Mouse (Mus musculus) midbrain, embryonic 13.5 days (tissue): ENCODE data around the gene Esyt1. TPM values are rescaled to one million over a fixed set of nuclear protein-coding genes. Genes with fewer than 3 reads are reported as not detected.
A peak's percentile ranks its signal among the peaks of the same experiment; 100 is the strongest.

Experiments
- ATAC-seq: fragments of 200-750 bp; cut with Nextera tagmentation; 2 replicates; pipeline ENCODE4 v1.8.0; 2017; ENCODE audit warnings: mild to moderate bottlenecking, moderate TSS enrichment, moderate library complexity
- H3K27ac ChIP-seq: fragments of 300-500 bp; sonication (generic); 2 replicates; pipeline ENCODE4 v1.5.1; 2015; ENCODE audit warnings: inconsistent platforms, mild to moderate bottlenecking, moderate library complexity
- H3K27me3 ChIP-seq: fragments of 300-500 bp; sonication (generic); 2 replicates; pipeline ENCODE4 v1.6.1; 2015; ENCODE audit warnings: mild to moderate bottlenecking, inconsistent platforms
- H3K36me3 ChIP-seq: fragments of 300-500 bp; sonication (generic); 2 replicates; pipeline ENCODE4 v1.6.1; 2015; ENCODE audit warnings: mild to moderate bottlenecking, inconsistent platforms
- H3K4me1 ChIP-seq: fragments of 300-500 bp; sonication (generic); replicated peaks from 2 replicates; pipeline ENCODE4 v1.6.1; 2015; ENCODE audit warnings: inconsistent platforms
- H3K4me2 ChIP-seq: fragments of 300-500 bp; sonication (generic); replicated peaks from 2 replicates; pipeline ENCODE4 v1.6.1; 2015; ENCODE audit warnings: moderate library complexity, mild to moderate bottlenecking, inconsistent platforms
- H3K4me3 ChIP-seq: fragments of 300-500 bp; sonication (generic); replicated peaks from 2 replicates; pipeline ENCODE4 v1.5.1; 2015; ENCODE audit warnings: mild to moderate bottlenecking, inconsistent platforms
- H3K9ac ChIP-seq: fragments of 300-500 bp; sonication (generic); replicated peaks from 2 replicates; pipeline ENCODE4 v1.6.1; 2015; ENCODE audit warnings: mild to moderate bottlenecking, inconsistent platforms
- H3K9me3 ChIP-seq: fragments of 300-500 bp; sonication (generic); 2 replicates; pipeline ENCODE4 v1.6.1; 2016; ENCODE audit warnings: mild to moderate bottlenecking, inconsistent platforms
- WGBS: fragments of 180-500 bp; shearing (Covaris S2); methylation state at CpG from one replicate; pipeline ENCODE4 v1.1.7; 2015; 5-methylcytosine and 5-hydroxymethylcytosine counted together
- polyA plus RNA-seq: library from polyadenylated mRNA; unstranded; fragments of >200 nt; fragmentation: Nextera tagmentation; extraction: Ambion mirVana; gene quantifications from 2 replicates; pipeline ENCODE4 v1.2.1, GENCODE M21; 2015

Gene Esyt1
- polyA plus RNA-seq, 1 experiment from 2014 or later, result 13.7 TPM

DNA sequence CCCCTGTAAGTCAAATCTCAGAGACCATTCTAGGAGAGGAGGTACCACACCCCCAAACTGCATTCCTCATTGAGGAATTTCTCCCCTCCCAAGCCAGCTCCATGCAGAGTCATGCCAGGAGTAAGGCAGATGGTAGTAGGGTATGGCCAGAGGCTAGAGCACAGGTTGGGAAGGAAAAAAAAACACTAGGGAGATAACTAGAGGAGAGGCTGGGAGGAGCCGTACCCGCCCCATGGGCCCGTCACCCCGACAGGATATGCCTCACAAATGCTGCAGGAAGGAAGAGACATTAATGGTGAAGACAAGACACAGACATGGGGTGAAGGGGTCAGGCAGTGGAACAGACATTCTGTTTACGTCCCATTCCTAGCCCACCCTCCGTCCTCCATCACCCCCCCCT is 34.2 kb downstream of the Esyt1 start:
- Histone ChIP-seq H3K36me3 (peaks cover 53% of the 10 kb centered on the region), H3K4me3 (peak overlapping the region; percentile 77), H3K9ac (peak overlapping the region; percentile 32; the same call in 1 of the 2 replicates), H3K4me2 (peak overlapping the region; percentile 67), H3K27me3 (peaks cover 4% of the 10 kb centered on the region; the same call in 1 of the 2 replicates), H3K27ac (peak overlapping the region; percentile 51), H3K9me3 (no peaks in the 10 kb centered on the region), H3K4me1 (peaks cover 44% of the 10 kb centered on the region)
- no peak for ATAC-seq
- WGBS, result 80% methylated on average over 6 of the region's 6 CpGs

DNA sequence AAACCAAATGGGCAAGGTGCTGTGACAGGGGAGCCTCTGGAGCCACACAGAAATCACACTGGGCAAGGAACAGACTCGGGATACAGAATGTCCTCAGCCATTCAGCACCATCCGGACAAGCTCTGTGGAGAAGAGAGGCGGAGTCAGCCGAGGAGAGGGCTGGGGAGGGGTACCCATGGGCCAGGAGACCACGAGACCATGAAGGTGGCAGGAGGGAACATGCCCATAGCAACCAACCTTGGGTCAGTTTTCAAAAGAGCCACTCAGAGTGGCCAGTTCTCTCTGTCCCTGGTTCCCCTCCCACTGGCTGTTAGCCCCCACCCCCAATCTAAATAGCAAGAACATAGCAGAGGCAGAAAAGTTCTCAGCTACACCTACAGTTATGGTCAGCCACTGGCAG is 34.8 kb downstream of the Esyt1 start:
- no peak for ATAC-seq
- WGBS, result 42% methylated on average over 5 of the region's 5 CpGs
- H3K27me3 ChIP-seq, result no peaks in the 10 kb centered on the region
- H3K4me2 ChIP-seq, result no peak overlapping the region
- peak overlapping the region; percentile 51; the same call in 1 of the 2 replicates for H3K27ac ChIP-seq
- H3K9me3 ChIP-seq, result no peaks in the 10 kb centered on the region
- no peak overlapping the region for H3K4me3 ChIP-seq
- H3K4me1 ChIP-seq, result peaks cover 42% of the 10 kb centered on the region
- peak overlapping the region; percentile 32; the same call in 1 of the 2 replicates for H3K9ac ChIP-seq
- H3K36me3 ChIP-seq, result peaks cover 59% of the 10 kb centered on the region

DNA sequence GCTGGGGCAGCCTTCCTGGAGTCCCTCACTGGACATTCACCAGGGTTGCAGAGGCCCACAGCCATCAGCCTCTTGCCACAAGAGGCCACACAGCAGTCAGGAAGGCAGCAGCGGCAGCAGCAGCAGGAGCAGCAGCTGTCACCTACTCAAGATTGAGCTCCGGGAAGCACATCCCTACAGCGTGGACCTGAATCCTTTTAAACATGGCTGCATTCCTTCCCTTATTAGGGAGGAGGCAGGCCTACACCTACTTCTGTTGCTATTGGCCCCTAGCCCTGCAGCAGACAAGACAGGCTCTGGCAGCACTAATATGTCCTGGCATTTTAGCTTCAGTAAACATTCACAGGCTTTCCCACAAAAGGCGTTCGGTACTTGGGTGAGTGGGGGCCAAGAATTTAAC is 35.4 kb downstream of the Esyt1 start:
- H3K27ac ChIP-seq, result no peak overlapping the region
- H3K36me3 ChIP-seq, result peaks cover 66% of the 10 kb centered on the region
- no peaks in the 10 kb centered on the region for H3K27me3 ChIP-seq
- no peak for ATAC-seq
- peaks cover 41% of the 10 kb centered on the region for H3K4me1 ChIP-seq
- H3K4me2 ChIP-seq, result no peak overlapping the region
- 67% methylated on average over 5 of the region's 5 CpGs for WGBS
- no peak overlapping the region for H3K4me3 ChIP-seq
- no peak overlapping the region for H3K9ac ChIP-seq
- H3K9me3 ChIP-seq, result no peaks in the 10 kb centered on the region

DNA sequence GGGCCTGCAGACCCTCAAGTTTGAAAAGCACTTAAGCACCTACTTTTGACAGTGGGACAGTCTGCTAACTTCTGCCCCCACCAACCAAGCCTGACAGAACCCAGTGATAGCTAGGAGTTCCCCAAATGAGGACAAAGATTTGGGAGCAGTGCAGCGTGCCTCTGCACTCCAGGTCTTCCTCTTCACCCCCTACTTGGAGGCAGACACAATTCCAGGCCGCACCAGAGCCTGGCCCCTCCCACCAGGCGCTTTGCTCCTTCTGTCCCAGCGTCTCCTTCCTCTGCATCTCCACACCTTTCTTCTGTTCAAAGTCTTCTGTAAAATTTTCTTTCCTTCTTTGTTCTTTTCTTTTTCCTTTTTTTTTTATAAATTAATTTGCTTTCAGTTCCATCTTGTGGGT is 35.9 kb downstream of the Esyt1 start:
- Histone ChIP-seq H3K9me3 (no peaks in the 10 kb centered on the region), H3K4me3 (no peak overlapping the region), H3K4me2 (no peak overlapping the region), H3K9ac (no peak overlapping the region), H3K4me1 (peaks cover 37% of the 10 kb centered on the region), H3K36me3 (peaks cover 69% of the 10 kb centered on the region), H3K27me3 (no peaks in the 10 kb centered on the region), H3K27ac (peak overlapping the region; percentile 35; the same call in 1 of the 2 replicates)
- no peak for ATAC-seq
- 62% methylated on average over 4 of the region's 4 CpGs for WGBS

DNA sequence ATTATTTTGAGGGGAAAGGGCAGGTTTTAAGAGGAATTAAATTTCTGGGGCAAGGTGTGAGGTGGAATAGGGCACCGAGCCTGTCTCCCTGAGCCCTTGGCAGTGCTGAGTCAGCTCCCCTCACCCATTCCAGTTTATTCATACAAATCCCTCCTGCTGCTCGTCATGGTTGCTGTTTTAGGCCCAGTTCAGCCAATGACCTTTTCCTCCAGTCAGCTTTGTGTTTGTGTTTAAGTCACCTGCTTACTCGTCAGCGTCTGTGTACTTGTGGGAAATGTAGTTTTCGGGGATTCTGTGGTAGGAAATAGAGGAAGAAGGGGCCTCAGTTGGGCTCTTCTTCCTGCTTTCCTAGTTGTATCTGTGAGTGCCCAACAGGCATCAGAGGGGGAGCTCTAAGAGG is 36.3 kb downstream of the Esyt1 start:
- Histone ChIP-seq H3K36me3 (peaks cover 73% of the 10 kb centered on the region), H3K4me3 (no peak overlapping the region)

DNA sequence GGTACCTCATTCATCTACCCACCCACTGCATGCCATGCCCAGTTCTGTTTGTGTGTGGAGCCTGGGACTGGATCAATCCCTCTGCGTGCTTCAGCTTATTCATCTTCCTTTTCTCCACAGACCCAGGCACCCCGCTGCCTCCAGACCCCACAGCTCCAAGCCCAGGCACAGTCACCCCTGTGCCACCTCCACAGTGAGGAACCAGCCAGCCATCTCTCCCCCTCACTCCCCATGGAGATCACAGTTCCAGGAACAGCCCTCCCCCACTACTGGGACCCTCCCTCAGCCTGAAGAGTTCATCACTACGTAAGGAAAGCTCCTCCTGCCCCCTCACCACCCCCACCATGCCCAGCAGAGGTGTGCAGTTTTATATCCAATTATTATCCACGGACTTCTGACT is 36.9 kb downstream of the Esyt1 start:
- 81% methylated on average over 4 of the region's 4 CpGs for WGBS
- no peak overlapping the region for H3K4me3 ChIP-seq
- peaks cover 32% of the 10 kb centered on the region for H3K4me1 ChIP-seq
- H3K9me3 ChIP-seq, result no peaks in the 10 kb centered on the region
- H3K27me3 ChIP-seq, result no peaks in the 10 kb centered on the region
- H3K4me2 ChIP-seq, result no peak overlapping the region
- H3K36me3 ChIP-seq, result peaks cover 79% of the 10 kb centered on the region
- H3K9ac ChIP-seq, result no peak overlapping the region
- 0 out of 2 replicates have a peak overlapping the region, but pooled peaks have one; percentile 9 for H3K27ac ChIP-seq
- no peak for ATAC-seq

More for the DNA sequence above, 36.3 kb downstream of the Esyt1 start:
- Histone ChIP-seq H3K9ac (no peak overlapping the region), H3K27ac (peak overlapping the region; percentile 35; the same call in 1 of the 2 replicates), H3K9me3 (no peaks in the 10 kb centered on the region), H3K4me2 (no peak overlapping the region), H3K4me1 (peaks cover 33% of the 10 kb centered on the region), H3K27me3 (no peaks in the 10 kb centered on the region)
- WGBS, result 68% methylated on average over 5 of the region's 5 CpGs
- no peak for ATAC-seq

DNA sequence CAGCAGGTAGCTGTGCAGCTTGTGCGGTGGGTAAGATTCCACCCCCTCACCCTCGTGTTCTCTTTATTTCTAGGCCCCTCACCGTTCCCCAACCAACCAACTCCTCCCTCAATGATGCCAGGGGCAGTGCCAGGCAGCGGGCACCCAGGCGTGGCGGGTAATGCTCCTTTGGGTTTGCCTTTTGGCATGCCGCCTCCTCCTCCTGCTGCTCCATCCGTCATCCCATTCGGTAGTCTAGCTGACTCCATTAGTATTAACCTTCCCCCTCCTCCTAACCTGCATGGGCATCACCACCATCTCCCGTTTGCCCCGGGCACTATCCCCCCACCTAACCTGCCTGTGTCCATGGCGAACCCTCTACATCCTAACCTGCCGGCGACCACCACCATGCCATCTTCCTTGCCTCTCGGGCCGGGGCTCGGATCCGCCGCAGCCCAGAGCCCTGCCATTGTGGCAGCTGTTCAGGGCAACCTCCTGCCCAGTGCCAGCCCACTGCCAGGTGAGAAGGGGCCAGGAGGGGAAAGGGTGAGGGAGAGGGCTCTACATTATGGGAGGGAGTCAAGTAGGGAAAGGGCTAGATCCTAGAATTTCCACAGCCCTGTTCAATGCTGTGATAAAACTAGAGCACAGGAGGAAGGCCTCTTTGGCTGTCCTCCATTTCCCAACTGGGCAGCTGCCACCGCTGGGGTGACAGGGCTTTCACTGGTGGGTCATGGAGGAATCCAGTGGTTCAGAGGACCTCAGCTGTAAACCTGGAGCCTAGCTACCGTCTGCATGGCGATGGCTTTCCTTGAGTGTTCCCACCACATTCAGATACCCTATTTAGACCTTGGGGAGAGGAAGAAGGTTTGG is 37.6 kb downstream of the Esyt1 start:
- no peaks in the 10 kb centered on the region for H3K9me3 ChIP-seq
- peaks cover 86% of the 10 kb centered on the region for H3K36me3 ChIP-seq
- no peak overlapping the region for H3K9ac ChIP-seq
- no peak overlapping the region for H3K4me2 ChIP-seq
- no peaks in the 10 kb centered on the region for H3K27me3 ChIP-seq
- peaks cover 32% of the 10 kb centered on the region for H3K4me1 ChIP-seq
- no peak overlapping the region for H3K4me3 ChIP-seq
- H3K27ac ChIP-seq, result 0 out of 2 replicates have a peak overlapping the region, but pooled peaks have one; percentile 9
- no peak for ATAC-seq
- WGBS, result 94% methylated on average over 22 of the region's 22 CpGs

DNA sequence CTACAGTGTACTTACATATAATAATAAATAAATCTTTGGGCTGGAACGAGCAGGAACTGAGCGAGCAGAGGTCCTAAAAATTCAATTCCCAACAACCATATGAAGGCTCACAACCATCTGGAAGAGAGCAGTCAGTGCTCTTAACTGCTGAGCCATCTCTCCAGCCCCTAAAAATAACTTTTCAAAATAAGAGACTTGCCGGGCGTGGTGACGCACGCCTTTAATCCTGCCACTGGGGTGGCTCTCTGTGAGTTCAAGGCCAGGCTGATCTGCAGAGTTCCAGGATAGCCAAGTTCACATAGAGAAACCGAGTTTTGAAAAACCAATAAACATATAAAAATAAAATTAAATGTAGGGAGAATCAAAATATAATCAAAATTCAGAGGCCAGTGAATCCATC is 39.3 kb downstream of the Esyt1 start:
- ATAC-seq, result no peak
- H3K4me1 ChIP-seq, result peaks cover 17% of the 10 kb centered on the region
- H3K27ac ChIP-seq, result no peak overlapping the region
- no peak overlapping the region for H3K4me2 ChIP-seq
- no peaks in the 10 kb centered on the region for H3K9me3 ChIP-seq
- no peak overlapping the region for H3K9ac ChIP-seq
- WGBS, result 91% methylated on average over 7 of the region's 7 CpGs
- peaks cover 97% of the 10 kb centered on the region for H3K36me3 ChIP-seq
- no peak overlapping the region for H3K4me3 ChIP-seq
- H3K27me3 ChIP-seq, result no peaks in the 10 kb centered on the region

DNA sequence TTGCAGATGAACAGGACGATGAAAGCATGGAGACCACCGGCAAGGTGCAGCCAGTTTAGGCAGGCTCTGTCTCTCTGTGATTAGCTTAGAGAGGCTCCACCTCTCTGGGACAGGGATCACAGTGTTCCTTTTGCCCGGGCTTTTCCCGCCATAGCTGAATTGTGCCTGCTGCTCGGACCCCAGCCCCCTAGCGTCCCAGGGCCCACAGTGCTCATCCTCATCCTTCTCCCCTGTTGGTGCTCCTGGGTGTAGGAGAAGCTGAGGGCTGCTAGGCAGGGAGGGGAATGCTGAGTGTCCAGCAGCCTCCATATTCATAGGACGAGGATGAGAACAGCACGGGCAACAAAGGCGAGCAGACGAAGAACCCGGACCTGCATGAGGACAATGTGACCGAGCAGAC is 51.3 kb downstream of the Esyt1 start:
- 89% methylated on average over 12 of the region's 12 CpGs for WGBS
- Histone ChIP-seq H3K9ac (no peak overlapping the region), H3K9me3 (no peaks in the 10 kb centered on the region), H3K4me3 (no peak overlapping the region), H3K27me3 (no peaks in the 10 kb centered on the region), H3K4me2 (no peak overlapping the region), H3K36me3 (peaks cover 94% of the 10 kb centered on the region), H3K27ac (no peak overlapping the region), H3K4me1 (no peaks in the 10 kb centered on the region)
- no peak for ATAC-seq

DNA sequence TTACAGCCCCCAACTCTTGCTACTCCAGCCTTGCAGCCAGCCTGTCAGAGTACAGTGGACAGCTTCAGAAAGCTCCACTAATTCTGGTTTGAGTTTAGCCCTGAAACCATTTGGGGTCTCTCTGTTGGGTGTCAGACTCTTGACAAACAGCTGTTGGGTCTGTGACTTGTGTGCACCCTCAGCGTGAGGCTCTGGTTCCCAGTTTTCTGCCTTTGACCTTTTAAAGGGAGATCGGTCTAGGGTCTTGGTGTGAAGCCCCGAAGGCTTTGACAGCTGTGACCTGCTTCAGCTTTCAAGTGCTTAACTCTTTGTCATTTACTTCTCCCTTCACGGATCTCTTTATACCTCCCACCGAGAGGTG is 65.4 kb downstream of the Esyt1 start:
- no peak for ATAC-seq
- no peaks in the 10 kb centered on the region for H3K27me3 ChIP-seq
- peak overlapping the region; percentile 97 for H3K27ac ChIP-seq
- H3K9ac ChIP-seq, result peak overlapping the region; percentile 99
- WGBS, result 1% methylated on average over 5 of the region's 5 CpGs
- peaks cover 36% of the 10 kb centered on the region for H3K36me3 ChIP-seq
- no peaks in the 10 kb centered on the region for H3K9me3 ChIP-seq
- peaks cover 15% of the 10 kb centered on the region for H3K4me1 ChIP-seq
- peak overlapping the region; percentile 92 for H3K4me2 ChIP-seq
- peak overlapping the region; percentile 97 for H3K4me3 ChIP-seq
